Mouse (Mus musculus) liver, embryonic 16.5 days (tissue): ENCODE results near the gene Lifr. TPM values are rescaled to one million over a fixed set of nuclear protein-coding genes. Genes with fewer than 3 reads are reported as not detected.

Source experiments
- ATAC-seq: fragments of 200-750 bp; cut with Nextera tagmentation; 2 replicates; pipeline ENCODE4 v1.8.0; 2017; ENCODE audit warnings: low read depth, mild to moderate bottlenecking, moderate number of reproducible peaks, moderate library complexity
- H3K27ac ChIP-seq: fragments of 300-500 bp; sonication (generic); 2 replicates; pipeline ENCODE4 v1.5.1; 2014; ENCODE audit warnings: mild to moderate bottlenecking, low read length
- H3K27me3 ChIP-seq: fragments of 300-500 bp; sonication (generic); 2 replicates; pipeline ENCODE4 v1.6.1; 2014; ENCODE audit warnings: low read depth, low read length, mixed read lengths; ENCODE audit not compliant: control insufficient read depth, insufficient read depth
- H3K36me3 ChIP-seq: fragments of 300-500 bp; sonication (generic); 2 replicates; pipeline ENCODE4 v1.6.1; 2014; ENCODE audit warnings: mild to moderate bottlenecking; ENCODE audit not compliant: control insufficient read depth, insufficient read depth
- H3K4me1 ChIP-seq: fragments of 300-500 bp; sonication (generic); 2 replicates; pipeline ENCODE4 v1.6.1; 2014; ENCODE audit warnings: low read depth, low read length, mixed read lengths; ENCODE audit not compliant: control insufficient read depth
- H3K4me2 ChIP-seq: fragments of 300-500 bp; sonication (generic); 2 replicates; pipeline ENCODE4 v1.6.1; 2014; ENCODE audit warnings: low read depth, low read length, mixed read lengths
- H3K4me3 ChIP-seq: fragments of 300-500 bp; sonication (generic); 2 replicates; pipeline ENCODE4 v1.5.1; 2014; ENCODE audit warnings: low read depth, mild to moderate bottlenecking, low read length
- H3K9ac ChIP-seq: fragments of 300-500 bp; sonication (generic); 2 replicates; pipeline ENCODE4 v1.6.1; 2014; ENCODE audit warnings: low read depth, low read length
- H3K9me3 ChIP-seq: fragments of 300-500 bp; sonication (generic); replicated peaks from 2 replicates; pipeline ENCODE4 v1.6.1; 2016; ENCODE audit warnings: low read length; ENCODE audit not compliant: control insufficient read depth
- WGBS: fragments of 180-500 bp; shearing (Covaris S2); extraction: QIAGEN DNeasy Blood & Tissue Kit; methylation state at CpG from one replicate; pipeline ENCODE4 v1.1.7; 2014; ENCODE audit not compliant: insufficient replicate concordance; 5-methylcytosine and 5-hydroxymethylcytosine counted together
- polyA plus RNA-seq: library from polyadenylated mRNA; unstranded; fragments of >200 nt; fragmentation: Nextera tagmentation; extraction: Ambion mirVana; gene quantifications from 2 replicates; pipeline ENCODE4 v1.2.1, GENCODE M21; 2015

Gene Lifr
- polyA plus RNA-seq, 1 experiment from 2014 or later = 33.6 TPM

DNA sequence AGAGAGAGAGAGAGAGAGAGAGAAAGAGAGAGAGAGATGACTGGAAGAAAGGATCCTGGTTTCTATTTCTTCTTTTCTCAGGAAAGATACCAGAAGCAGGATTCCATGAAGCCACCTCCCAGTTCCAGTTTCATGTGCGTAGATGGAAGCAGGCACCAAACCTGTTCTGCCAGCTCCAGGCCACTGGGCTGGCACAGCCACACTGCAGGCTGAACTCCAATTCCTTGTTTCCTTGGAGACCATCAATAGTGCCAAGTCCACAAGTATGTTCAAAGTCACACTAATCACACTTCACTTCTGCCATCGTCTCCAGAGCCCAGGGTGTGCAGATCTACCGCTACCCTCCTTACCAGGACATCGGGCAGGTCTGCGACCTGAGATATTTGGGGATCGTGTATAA lies 15.2 kb upstream of the Lifr start:
- no peaks in the 10 kb centered on the region for H3K27me3 ChIP-seq
- ATAC-seq = no peak
- no peaks in the 10 kb centered on the region for H3K9me3 ChIP-seq
- no peaks in the 10 kb centered on the region for H3K4me1 ChIP-seq
- WGBS = 72% methylated on average over 6 of the region's 6 CpGs
- H3K4me3 ChIP-seq = no peak overlapping the region
- H3K9ac ChIP-seq = no peak overlapping the region
- H3K27ac ChIP-seq = no peak overlapping the region
- H3K36me3 ChIP-seq = no peaks in the 10 kb centered on the region
- H3K4me2 ChIP-seq = no peak overlapping the region

DNA sequence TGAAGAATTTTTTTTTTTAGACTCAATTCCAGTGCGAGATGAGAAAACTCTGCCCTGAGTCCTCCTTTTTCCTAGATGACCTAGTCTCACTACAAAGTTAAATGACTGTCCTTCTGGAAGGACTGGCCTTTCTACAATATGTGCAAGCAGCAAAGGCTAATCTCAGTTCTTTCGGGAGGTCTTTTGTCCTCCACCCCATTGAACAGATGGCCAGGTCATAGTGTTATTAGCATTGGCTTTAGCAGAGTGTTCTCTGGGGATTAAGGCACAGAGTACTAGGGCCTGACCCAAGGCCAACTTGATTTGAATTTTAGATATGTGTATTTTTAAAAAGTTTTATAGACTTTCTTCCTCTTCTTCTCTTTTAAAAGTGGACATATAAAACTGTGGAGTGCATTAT lies 12.1 kb upstream of the Lifr start:
- no peak overlapping the region for H3K4me2 ChIP-seq
- H3K36me3 ChIP-seq = no peaks in the 10 kb centered on the region
- H3K4me3 ChIP-seq = no peak overlapping the region
- WGBS = 73% methylated on average over 2 of the region's 2 CpGs
- no peaks in the 10 kb centered on the region for H3K4me1 ChIP-seq
- no peaks in the 10 kb centered on the region for H3K27me3 ChIP-seq
- no peaks in the 10 kb centered on the region for H3K9me3 ChIP-seq
- H3K9ac ChIP-seq = no peak overlapping the region
- no peak overlapping the region for H3K27ac ChIP-seq
- ATAC-seq = no peak

DNA sequence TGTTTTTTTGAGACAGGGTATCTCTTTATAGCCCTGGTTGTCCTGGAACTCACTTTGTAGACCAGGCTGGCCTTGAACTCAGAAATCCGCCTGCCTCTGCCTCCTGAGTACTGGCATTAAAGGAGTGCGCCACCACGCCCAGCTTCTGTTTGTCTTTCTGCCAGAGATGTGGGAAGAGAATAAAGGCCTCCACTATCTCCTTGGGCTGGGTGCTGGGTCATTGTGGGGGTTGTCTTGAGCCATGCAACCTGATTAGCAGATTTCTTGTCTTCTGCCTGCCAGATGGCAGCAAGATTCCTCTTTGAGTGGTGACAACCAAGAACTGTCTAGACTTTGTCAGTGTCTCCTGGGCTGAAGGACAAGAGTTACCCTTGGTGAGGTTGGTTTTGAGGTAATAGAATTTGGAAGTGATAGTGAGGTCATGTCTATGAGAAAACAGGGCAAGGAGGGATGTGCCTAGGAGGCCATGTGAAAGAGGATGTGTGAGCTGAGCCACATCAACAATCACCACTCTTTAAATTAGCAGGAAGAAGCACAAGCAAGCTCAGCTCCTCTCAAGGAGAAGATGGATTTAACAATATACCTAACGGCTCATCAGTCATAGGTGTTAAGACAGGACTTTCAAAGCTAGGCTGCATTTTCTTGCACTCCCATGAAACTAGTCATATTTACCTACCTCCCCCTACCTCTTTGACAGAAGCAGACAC lies 10.6 kb upstream of the Lifr start:
- no peak overlapping the region for H3K4me2 ChIP-seq
- H3K9ac ChIP-seq = no peak overlapping the region
- H3K27ac ChIP-seq = no peak overlapping the region
- no peaks in the 10 kb centered on the region for H3K9me3 ChIP-seq
- no peak overlapping the region for H3K4me3 ChIP-seq
- no peaks in the 10 kb centered on the region; the same call in 1 of the 2 replicates for H3K4me1 ChIP-seq
- H3K36me3 ChIP-seq = no peaks in the 10 kb centered on the region
- WGBS = 60% methylated on average over 4 of the region's 4 CpGs
- H3K27me3 ChIP-seq = no peaks in the 10 kb centered on the region
- ATAC-seq = no peak

DNA sequence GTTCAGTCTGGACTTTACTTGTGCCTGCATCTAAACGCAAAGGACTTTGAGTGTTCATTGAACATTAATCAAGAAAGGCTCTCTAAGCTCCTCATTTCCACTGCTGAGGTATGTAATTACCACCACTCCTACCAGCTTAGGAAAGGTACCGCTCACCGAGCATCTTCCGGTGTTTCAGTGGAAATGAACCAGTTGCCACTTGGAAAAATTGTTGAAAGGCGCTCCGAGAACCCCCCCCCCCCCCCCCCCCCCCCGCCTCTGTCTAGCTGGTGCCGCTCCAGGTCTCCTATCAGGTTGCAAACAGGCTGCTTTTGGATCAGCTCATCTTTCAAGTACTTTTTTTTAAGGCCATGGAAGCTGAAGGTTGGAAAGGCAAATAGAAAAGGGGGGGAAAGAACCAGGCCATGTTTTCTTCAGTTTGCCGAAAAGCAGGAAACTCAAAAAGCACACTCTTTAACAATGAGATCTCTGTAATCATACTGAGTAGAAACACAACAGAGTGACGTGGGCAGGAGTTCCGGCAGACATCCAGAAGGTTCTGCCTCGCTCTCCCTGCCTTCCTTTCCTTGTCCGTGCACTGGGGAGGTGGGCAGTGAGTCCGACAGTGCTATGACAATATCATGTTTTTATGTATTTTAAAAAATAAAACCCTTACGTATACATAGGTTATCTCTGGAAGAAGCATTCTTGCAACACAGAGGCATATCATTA lies 9.3 kb upstream of the Lifr start:
- no peak overlapping the region for H3K9ac ChIP-seq
- 65% methylated on average over 15 of the region's 15 CpGs for WGBS
- H3K4me3 ChIP-seq = no peak overlapping the region
- no peak overlapping the region for H3K27ac ChIP-seq
- no peaks in the 10 kb centered on the region for H3K36me3 ChIP-seq
- no peaks in the 10 kb centered on the region for H3K27me3 ChIP-seq
- no peaks in the 10 kb centered on the region; the same call in 1 of the 2 replicates for H3K4me1 ChIP-seq
- ATAC-seq = no peak
- no peaks in the 10 kb centered on the region for H3K9me3 ChIP-seq
- no peak overlapping the region for H3K4me2 ChIP-seq

DNA sequence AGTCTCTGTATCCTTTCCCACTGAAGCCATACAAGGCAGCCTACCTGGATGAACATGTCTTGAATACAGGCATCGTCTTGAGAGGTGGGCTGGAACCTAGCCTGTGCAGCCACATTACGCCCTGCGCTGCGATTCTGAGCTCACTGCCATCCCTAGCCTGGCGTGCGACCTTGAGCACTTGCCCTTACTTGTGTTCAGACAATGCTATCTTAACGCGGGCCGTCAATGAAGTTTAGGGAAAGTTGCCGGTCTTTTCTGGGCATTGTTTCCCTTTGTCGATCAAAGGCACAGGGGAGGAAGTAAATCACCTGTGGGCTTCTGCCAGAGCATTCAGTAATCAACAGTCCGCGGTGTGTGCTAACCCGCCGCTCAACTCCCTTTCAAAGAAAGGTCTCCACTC lies 8.6 kb upstream of the Lifr start:
- 40% methylated on average over 15 of the region's 15 CpGs for WGBS
- no peak overlapping the region for H3K27ac ChIP-seq
- no peak for ATAC-seq
- H3K9ac ChIP-seq = no peak overlapping the region
- no peak overlapping the region for H3K4me3 ChIP-seq
- 0 out of 2 replicates have a peak overlapping the region, but pooled peaks have one; percentile 1 for H3K4me2 ChIP-seq
- no peaks in the 10 kb centered on the region; the same call in 1 of the 2 replicates for H3K4me1 ChIP-seq
- H3K27me3 ChIP-seq = no peaks in the 10 kb centered on the region
- no peaks in the 10 kb centered on the region for H3K36me3 ChIP-seq
- no peaks in the 10 kb centered on the region for H3K9me3 ChIP-seq

DNA sequence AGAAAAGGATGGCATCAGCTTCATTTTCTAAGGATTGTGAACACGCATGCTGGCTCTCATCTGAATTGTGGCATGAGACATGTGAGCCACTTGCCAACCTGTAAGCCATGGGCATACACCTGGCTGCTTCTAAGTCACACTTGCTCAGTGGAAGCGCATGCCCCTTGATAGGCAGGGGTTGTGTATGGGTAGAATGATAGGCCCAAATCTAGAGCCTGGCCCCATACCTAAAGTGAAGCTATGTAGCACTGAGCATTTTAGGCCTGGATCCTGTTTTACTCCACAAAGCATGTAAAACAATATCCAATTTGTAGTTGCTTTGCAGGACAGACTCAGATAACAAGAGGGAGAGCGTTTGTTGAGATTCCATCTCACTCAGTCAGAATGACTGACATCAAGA lies 7.5 kb upstream of the Lifr start:
- no peak overlapping the region for H3K4me2 ChIP-seq
- no peak overlapping the region for H3K9ac ChIP-seq
- no peaks in the 10 kb centered on the region for H3K36me3 ChIP-seq
- no peaks in the 10 kb centered on the region for H3K27me3 ChIP-seq
- H3K9me3 ChIP-seq = no peaks in the 10 kb centered on the region
- 59% methylated on average over 3 of the region's 3 CpGs for WGBS
- H3K4me3 ChIP-seq = no peak overlapping the region
- ATAC-seq = no peak
- no peak overlapping the region for H3K27ac ChIP-seq
- no peaks in the 10 kb centered on the region; the same call in 1 of the 2 replicates for H3K4me1 ChIP-seq

DNA sequence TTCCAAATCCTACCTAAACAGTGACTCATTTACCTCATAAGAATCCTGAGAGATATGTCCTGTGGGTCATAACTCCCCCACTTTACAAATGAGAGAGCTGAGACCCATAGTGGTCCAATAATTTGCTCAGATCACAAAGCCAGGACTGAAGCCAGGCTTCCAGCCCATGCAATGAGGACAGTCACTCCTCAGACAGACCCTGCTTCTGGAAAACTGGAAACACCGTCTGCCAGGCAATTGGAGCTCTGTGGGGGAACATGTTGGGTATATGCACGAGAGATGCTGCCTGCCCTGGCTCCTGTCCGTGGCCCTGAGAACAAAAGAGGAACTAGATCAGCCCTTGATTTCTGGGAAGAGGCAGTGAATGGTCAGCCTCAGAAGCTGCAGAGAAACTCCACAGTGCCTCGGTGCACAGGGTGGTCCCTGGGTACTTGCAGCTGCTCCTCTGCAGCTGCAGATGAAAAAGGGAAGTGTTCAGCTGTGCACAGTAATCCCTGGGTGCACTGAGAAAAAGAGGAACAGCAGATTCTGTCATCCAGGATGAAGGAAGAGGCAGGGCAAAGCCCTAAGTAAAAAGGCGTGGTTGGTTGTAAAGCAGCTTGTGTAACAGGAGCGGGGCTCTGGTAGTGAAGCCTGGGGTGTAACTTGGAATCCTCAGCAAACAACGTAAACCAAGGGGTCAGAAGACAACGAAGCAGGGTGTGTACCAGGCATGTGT lies 5.5 kb upstream of the Lifr start:
- Histone ChIP-seq H3K27me3 (no peaks in the 10 kb centered on the region), H3K27ac (no peak overlapping the region), H3K9me3 (no peaks in the 10 kb centered on the region), H3K9ac (no peak overlapping the region), H3K4me1 (no peaks in the 10 kb centered on the region; the same call in 1 of the 2 replicates), H3K36me3 (no peaks in the 10 kb centered on the region), H3K4me3 (no peak overlapping the region), H3K4me2 (no peak overlapping the region)
- 12% methylated on average over 8 of the region's 8 CpGs for WGBS
- peak; percentile 41; the same call in 1 of the 2 replicates for ATAC-seq

DNA sequence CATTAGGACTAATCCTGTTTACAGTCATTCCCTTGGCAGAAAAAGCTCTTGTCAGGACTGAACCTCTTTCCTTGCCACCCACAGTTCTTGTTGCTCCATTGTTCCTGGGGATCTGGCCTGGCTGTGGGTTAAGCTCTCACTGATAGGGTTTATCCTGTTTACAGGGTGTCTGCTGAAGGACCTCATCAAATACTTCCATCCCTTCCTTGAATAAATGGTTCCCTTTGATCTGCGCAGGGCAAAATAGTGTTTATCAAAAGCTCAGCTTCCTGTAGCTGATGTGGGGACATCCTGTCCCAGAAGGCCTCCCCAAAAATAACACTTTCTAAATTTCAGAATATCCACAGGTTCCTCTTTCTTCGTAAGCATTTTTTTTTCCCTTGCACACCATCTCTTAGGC lies 1.7 kb upstream of the Lifr start:
- H3K27ac ChIP-seq = peak overlapping the region; percentile 35; the same call in 1 of the 2 replicates
- 9% methylated on average over 2 of the region's 2 CpGs for WGBS
- peak; percentile 45; the same call in 1 of the 2 replicates for ATAC-seq

More for the DNA sequence above, 1.7 kb upstream of the Lifr start:
- H3K9ac ChIP-seq = no peak overlapping the region
- H3K4me3 ChIP-seq = no peak overlapping the region
- H3K36me3 ChIP-seq = no peaks in the 10 kb centered on the region
- H3K4me2 ChIP-seq = no peak overlapping the region
- H3K4me1 ChIP-seq = no peaks in the 10 kb centered on the region; the same call in none of the 2 replicates
- no peaks in the 10 kb centered on the region for H3K27me3 ChIP-seq
- no peaks in the 10 kb centered on the region for H3K9me3 ChIP-seq
